Mouse (Mus musculus): ENCODE measurements around the gene Txnrd3. TPM values are rescaled to one million over a fixed set of nuclear protein-coding genes. Genes with fewer than 3 reads are reported as not detected.

The Txnrd3 gene
- polyA plus RNA-seq, 2 experiments from 2014 or later: 0.17 to 0.97 TPM

DNA sequence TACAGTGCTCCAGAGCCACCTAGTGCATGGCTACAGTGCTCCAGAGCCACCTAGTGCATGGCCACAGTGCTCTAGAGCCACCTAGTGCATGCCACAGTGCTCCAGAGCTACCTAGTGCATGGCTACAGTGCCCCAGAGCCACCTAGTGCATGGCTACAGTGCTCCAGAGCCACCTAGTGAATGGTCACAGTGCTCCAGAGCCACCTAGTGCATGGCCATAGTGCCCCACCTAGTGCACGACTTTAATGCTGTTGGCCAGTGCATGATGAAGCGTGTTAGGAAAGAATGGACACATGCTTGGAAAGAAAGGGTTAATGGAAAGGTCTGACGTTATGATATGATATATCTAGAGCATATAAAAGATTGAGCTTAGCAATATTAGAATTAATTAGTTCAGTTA lies 14.6 kb downstream of the Txnrd3 start:
- ATAC-seq: no peak

DNA sequence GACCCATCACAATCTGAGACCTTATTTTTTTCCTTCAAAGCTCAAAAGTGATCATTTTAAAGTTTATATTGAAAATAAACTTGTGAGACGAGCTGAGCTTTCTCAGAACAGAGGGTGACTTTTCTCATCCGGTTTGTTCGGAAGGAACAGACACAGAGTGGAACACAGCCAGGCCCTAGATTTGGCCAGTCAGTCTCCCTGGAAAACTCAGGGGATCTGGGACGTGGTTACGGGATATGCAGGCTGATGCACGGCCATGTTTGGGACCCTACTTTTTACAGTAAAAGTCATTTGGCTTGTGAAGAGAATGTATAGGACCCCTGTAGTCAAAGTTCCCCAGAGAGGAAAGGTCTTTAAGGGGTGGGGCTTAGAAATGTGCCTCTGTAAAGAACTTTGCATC lies 15.1 kb downstream of the Txnrd3 start:
- ATAC-seq: no peak

- ATAC-seq: no peak
Observed at GRCm38 (mm10) chr6:89659692-89660423, 16.1 kb downstream of the Txnrd3 start.

GRCm38 (mm10) chr6:89660490-89660889 lies 16.7 kb downstream of the Txnrd3 start:
- ATAC-seq: no peak

GRCm38 (mm10) chr6:89662521-89662920 lies 18.7 kb downstream of the Txnrd3 start:
- ATAC-seq: no peak

DNA sequence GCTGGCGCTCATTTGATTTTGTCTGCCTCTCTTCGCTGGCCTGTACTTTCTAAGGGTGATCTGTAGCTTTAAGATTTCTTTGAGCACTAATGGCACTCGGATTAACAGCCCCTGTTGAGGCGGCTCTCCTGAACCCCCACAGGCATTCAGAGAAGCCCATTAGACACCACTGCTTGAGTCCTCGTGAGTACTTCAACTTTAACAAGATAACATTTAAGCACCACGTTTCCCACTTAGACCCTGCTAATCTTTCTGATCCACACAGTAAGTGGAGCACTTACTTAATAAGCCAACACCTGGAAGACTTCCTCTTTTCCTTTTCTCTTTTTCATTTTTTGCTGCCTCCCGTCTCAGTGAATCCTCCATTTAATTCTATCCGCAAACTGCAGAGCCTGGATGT lies 21.4 kb downstream of the Txnrd3 start:
- ATAC-seq: no peak

DNA sequence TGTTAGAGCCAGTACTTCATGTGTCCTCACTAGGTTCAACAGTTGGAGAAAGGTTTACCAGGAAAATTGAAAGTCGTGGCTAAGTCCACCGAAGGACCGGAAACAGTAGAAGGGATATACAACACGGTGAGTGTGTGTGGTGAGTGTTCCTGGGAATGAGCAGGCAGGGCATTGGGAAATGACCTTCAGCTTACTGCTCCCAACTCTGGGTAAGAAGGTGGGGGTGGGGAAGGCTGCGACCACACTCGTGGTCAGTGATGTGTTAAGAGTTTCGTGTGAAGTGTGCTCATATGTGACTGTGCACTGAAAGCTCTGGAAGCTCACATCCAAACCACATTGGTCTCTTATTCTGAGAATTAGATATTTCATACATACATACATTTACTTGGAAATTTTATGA lies 21.9 kb downstream of the Txnrd3 start:
- ATAC-seq: no peak

DNA sequence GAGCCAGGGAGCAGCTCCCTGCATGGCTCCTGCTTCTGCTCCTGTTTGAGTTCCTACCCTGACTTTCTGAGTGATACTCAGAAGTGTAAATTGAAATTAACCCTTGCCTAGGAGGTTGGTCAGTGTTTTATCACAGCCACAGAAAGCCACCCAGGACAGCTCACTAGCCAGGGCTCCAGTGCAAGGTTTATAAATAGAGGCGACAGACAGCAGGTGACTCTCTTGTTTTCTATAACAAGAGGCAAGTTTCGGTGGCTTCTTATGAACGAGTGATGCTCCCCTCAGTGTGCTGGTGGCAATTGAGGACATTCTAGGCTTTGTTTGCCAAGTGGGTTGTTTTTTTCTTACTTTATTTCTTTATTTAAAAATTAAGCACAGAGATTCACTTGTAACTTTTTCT lies 23.2 kb downstream of the Txnrd3 start:
- ATAC-seq: no peak

- ATAC-seq: no peak
Observed at GRCm38 (mm10) chr6:89669556-89669955, 25.8 kb downstream of the Txnrd3 start.

DNA sequence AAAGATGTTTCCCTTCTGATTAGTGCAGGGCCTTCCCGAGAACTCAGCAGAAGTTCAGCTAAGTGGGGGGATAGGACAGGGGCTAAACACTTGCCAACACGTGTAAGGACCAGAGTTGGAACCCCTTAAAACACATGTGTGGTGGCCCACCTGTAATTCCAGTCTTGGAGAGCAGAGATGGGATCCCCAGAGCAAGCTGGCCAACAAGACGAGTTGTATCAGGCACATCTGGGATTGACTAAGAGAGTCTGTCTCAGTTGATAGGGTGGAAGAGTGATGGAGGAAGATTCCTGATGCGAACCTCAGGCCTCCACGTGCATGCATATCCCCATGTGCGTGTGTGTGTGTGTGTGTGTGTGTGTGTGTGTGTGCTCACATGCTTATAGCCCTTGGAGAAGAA lies 27.6 kb downstream of the Txnrd3 start:
- ATAC-seq: no peak

DNA sequence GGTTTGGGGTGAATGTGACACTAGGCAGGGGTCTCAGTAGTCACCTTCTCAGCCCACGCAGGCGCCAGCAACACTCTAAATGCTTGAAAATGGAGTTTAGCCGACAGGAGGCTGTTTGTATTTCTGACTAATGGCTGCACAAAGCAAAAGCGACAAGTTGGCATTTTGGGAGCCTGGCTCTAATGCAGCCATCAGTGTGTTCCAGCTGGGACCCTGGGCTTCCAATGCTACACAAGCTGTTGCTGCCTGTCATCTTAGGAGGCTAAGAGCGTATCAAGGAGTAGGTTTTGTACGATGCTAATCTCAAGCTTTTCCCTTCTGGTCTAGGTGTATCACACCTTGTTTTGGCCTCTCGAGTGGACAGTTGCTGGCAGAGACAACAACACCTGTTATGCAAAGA lies 28.9 kb downstream of the Txnrd3 start:
- ATAC-seq: no peak

- ATAC-seq: no peak
Observed at GRCm38 (mm10) chr6:89673135-89673780, 29.5 kb downstream of the Txnrd3 start.

DNA sequence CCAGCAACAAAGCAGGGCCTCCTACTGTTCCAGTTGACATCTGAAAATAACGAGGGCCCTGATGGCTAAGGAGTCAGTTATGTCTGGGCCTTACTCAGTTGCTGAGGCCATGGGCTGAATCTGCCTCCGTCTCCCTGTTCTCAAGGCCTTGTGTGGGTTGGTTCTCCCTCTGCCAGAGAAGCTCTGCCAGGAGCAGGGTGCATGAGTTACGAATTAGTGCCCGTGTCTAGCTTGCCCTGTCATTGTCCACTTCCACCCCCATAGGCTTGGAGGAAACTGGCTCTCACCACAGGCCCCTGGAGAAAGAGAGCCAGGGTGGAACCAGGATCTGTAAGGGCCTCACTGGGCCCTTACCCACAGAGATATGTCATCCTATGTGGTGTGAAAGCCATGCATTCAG lies 34.7 kb downstream of the Txnrd3 start:
- no peak for ATAC-seq

GRCm38 (mm10) chr6:89679291-89679835 lies 35.6 kb downstream of the Txnrd3 start:
- peak; percentile 68 for ATAC-seq

DNA sequence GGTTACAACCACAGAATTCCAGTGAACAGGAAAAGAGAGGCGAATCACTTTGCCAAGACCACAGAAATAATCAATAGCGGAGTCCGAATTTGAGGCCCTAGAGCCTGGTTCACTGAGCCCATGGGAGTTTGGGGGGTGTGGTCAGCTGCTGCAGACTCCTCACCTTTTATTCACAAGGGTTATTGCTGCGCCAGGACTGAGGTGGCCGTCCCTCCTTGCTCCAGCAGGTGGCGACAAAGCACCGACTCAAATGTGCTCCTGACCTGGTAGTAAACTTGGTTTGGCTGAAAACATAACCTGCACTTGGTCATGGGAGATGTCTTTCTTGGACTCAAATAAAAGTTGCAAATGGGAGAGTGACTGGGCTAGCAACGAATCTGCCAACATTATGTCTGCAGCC lies 36.4 kb downstream of the Txnrd3 start:
- ATAC-seq: peak; percentile 72

DNA sequence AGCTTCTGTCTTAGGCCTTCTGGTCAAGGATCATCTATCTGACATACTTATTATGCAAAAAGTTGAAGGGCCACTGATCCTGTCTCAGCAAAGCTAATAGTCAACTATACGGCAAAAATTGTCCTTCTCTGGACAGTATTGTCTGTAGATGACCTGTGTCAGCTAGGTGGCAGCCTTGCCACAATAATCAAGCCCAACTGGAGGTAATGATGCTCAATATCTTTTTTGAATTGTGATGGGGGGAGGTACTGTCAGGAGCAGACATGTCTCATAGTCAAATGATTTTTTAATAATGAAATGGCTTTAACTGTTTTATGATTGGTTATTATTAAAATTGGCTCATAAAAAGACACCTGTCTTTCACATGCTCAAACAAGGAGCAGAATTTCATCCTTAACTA lies 40.4 kb downstream of the Txnrd3 start:
- ATAC-seq: no peak

- no peak for ATAC-seq
Observed at GRCm38 (mm10) chr6:89687100-89687499, 43.3 kb downstream of the Txnrd3 start.

GRCm38 (mm10) chr6:89706624-89707023 lies 62.8 kb downstream of the Txnrd3 start:
- no peak for ATAC-seq

DNA sequence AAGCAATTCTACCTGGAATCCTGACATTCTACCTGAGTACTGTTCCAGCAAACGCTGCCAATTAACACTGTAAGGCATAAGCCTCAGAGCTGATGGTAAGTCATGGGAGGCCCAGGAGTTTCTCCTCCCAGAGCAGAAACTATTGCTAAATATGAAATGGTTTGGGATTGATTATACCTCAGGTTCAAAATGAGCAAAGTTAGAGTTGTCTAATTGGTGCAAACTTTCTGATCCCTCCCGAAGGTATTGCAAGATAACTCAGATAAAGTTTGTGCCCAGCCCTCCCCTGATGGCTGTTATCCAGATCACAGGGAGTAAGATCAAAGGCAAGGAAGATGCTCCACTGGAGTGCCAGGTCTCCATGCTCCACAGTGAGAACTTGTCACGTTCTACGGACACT lies 63.5 kb downstream of the Txnrd3 start, which contains the start of gene Vmn1r40:
Gene Vmn1r40, plus strand, starts transcription at position 301 of the 400 bp plus-strand sequence.
- no peak for ATAC-seq

GRCm38 (mm10) chr6:89718051-89718450 lies 74.3 kb downstream of the Txnrd3 start:
- no peak for ATAC-seq

Measured in activated CD4-positive, CD25-positive, alpha-beta regulatory T cell, adult 4 months (primary cell).